Mouse (Mus musculus): Measurements from ENCODE around the gene Npas3.
"Not testable (repeated sequence)": the region's sequence is repeated elsewhere in the genome, so short reads cannot be mapped to it uniquely, and the experiment has no call there.

Gene Npas3

GRCm38 (mm10) chr12:53248101-53248727 is at the start of gene Npas3:
Gene Npas3 (plus strand): TSS chr12:53248677.
- DNase-seq (ENCODE audit: low read depth): no peak

GRCm38 (mm10) chr12:53217141-53217540 is 31.3 kb upstream of the Npas3 start:
- DNase-seq (ENCODE audit: low read depth): no peak

- no peak for DNase-seq (ENCODE audit: low read depth)
These were observed 25.7 kb upstream of the Npas3 start for GRCm38 (mm10) chr12:53222742-53223141.

- DNase-seq (ENCODE audit: low read depth): no peak
These were observed 21.1 kb upstream of the Npas3 start for GRCm38 (mm10) chr12:53227356-53227755.

- DNase-seq (ENCODE audit: low read depth): no peak
These were observed 19.1 kb upstream of the Npas3 start for GRCm38 (mm10) chr12:53229419-53229818.

- DNase-seq (ENCODE audit: low read depth): no peak
These were observed 2.3 kb upstream of the Npas3 start for GRCm38 (mm10) chr12:53246181-53246580.

- no peak for DNase-seq (ENCODE audit: low read depth)
These were observed 1.6 kb upstream of the Npas3 start for GRCm38 (mm10) chr12:53246581-53247490.

GRCm38 (mm10) chr12:53247491-53248035 is 914 bp upstream of the Npas3 start:
- DNase-seq (ENCODE audit: low read depth): no peak

GRCm38 (mm10) chr12:53248796-53249195 is 319 bp downstream of the Npas3 start:
- DNase-seq (ENCODE audit: low read depth): no peak

GRCm38 (mm10) chr12:53251701-53252181 is 3.3 kb downstream of the Npas3 start:
- no peak for DNase-seq (ENCODE audit: low read depth)

- DNase-seq (ENCODE audit: low read depth): no peak
These were observed 3.7 kb downstream of the Npas3 start for GRCm38 (mm10) chr12:53252213-53252571.

- DNase-seq (ENCODE audit: low read depth): no peak
These were observed 4.3 kb downstream of the Npas3 start for GRCm38 (mm10) chr12:53252572-53253422.

- no peak for DNase-seq (ENCODE audit: low read depth)
These were observed 5.1 kb downstream of the Npas3 start for GRCm38 (mm10) chr12:53253461-53254159.

GRCm38 (mm10) chr12:53254160-53254480 is 5.6 kb downstream of the Npas3 start:
- no peak for DNase-seq (ENCODE audit: low read depth)

- not testable (repeated sequence) for DNase-seq (ENCODE audit: low read depth)
These were observed 26.0 kb downstream of the Npas3 start for GRCm38 (mm10) chr12:53274502-53274901.

- no peak for DNase-seq (ENCODE audit: low read depth)
These were observed 28.9 kb downstream of the Npas3 start for GRCm38 (mm10) chr12:53277393-53277792.

- no peak for DNase-seq (ENCODE audit: low read depth)
These were observed 41.9 kb downstream of the Npas3 start for GRCm38 (mm10) chr12:53290341-53290740.

GRCm38 (mm10) chr12:53290846-53291245 is 42.4 kb downstream of the Npas3 start:
- no peak for DNase-seq (ENCODE audit: low read depth)

- no peak for DNase-seq (ENCODE audit: low read depth)
These were observed 43.5 kb downstream of the Npas3 start for GRCm38 (mm10) chr12:53292010-53292409.

GRCm38 (mm10) chr12:53292508-53293300 is 44.2 kb downstream of the Npas3 start:
- no peak for DNase-seq (ENCODE audit: low read depth)

GRCm38 (mm10) chr12:53294011-53294410 is 45.5 kb downstream of the Npas3 start:
- DNase-seq (ENCODE audit: low read depth): no peak

Data from 416B (cell line).